Mouse (Mus musculus): ENCODE data around the gene Clstn2. TPM values are rescaled to one million over a fixed set of nuclear protein-coding genes. Genes with fewer than 3 reads are reported as not detected.

The Clstn2 gene
- polyA plus RNA-seq, 1 experiment from 2014 or later, result 0.82 TPM

GRCm38 (mm10) chr9:97831216-97831615 lies 201.8 kb downstream of the Clstn2 start:
- TF ChIP-seq CTCF (IDR thresholded peaks at IDR 0.05; ENCODE audit: low read depth) (no peak), EP300 (optimal IDR thresholded peaks at IDR 0.05) (no peak)
- H3K4me2 ChIP-seq (replicated peaks; ENCODE audit: low read depth), result no peak overlapping the region
- H3K4me3 ChIP-seq (ENCODE audit: low read depth, low read length), result no peak overlapping the region
- no peaks in the 10 kb centered on the region for H3K4me1 ChIP-seq (replicated peaks; ENCODE audit: control insufficient read depth, insufficient read depth)
- no peaks in the 10 kb centered on the region for H3K9me3 ChIP-seq (ENCODE audit: control insufficient read depth, low read length)
- ATAC-seq (ENCODE audit: low FRiP score, low TSS enrichment) (no peak), DNase-seq (ENCODE audit: low spot score) (no peak)
- no peaks in the 10 kb centered on the region for H3K27me3 ChIP-seq (ENCODE audit: control insufficient read depth, insufficient read depth, low read length)
- no peak overlapping the region for H3K9ac ChIP-seq (ENCODE audit: low read length)
- 82% methylated on average over 3 of the region's 3 CpGs for WGBS
- H3K36me3 ChIP-seq (ENCODE audit: control insufficient read depth, insufficient read depth, low read length), result no peaks in the 10 kb centered on the region
- H3K27ac ChIP-seq (replicated peaks), result no peak overlapping the region

GRCm38 (mm10) chr9:97829919-97830318 lies 203.1 kb downstream of the Clstn2 start:
- Histone ChIP-seq H3K9me3 (ENCODE audit: control insufficient read depth, low read length) (no peaks in the 10 kb centered on the region), H3K4me3 (ENCODE audit: low read depth, low read length) (no peak overlapping the region), H3K9ac (ENCODE audit: low read length) (no peak overlapping the region), H3K27ac (replicated peaks) (no peak overlapping the region), H3K27me3 (ENCODE audit: control insufficient read depth, insufficient read depth, low read length) (no peaks in the 10 kb centered on the region), H3K4me2 (replicated peaks; ENCODE audit: low read depth) (no peak overlapping the region), H3K4me1 (replicated peaks; ENCODE audit: control insufficient read depth, insufficient read depth) (no peaks in the 10 kb centered on the region), H3K36me3 (ENCODE audit: control insufficient read depth, insufficient read depth, low read length) (no peaks in the 10 kb centered on the region)
- TF ChIP-seq EP300 (optimal IDR thresholded peaks at IDR 0.05), result no peak
- TF ChIP-seq CTCF (IDR thresholded peaks at IDR 0.05; ENCODE audit: low read depth), result no peak
- no peak for ATAC-seq (ENCODE audit: low FRiP score, low TSS enrichment)
- 50% methylated on average over 2 of the region's 2 CpGs for WGBS
- no peak for DNase-seq (ENCODE audit: low spot score)

DNA sequence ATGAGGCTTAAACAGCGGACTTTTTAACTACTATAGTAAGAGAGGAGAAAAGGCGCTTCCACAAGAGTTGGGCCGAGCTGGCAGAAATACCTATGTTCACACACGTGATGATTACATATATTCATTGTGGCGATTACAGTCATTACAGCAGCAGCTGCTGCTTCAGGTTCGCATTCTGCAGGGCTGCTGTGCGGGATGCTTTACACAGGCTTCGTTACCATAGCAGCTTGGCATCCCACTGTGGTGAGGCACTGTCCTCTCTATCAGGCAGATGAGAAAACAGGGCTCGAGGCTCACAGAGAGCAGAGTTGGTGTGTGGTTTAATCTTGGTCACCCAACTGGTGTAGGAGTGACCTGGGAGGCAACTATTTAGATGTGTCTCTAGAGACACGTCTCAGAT lies 205.3 kb downstream of the Clstn2 start:
- Histone ChIP-seq H3K9me3 (ENCODE audit: control insufficient read depth, low read length) (no peaks in the 10 kb centered on the region), H3K27me3 (ENCODE audit: control insufficient read depth, insufficient read depth, low read length) (no peaks in the 10 kb centered on the region), H3K9ac (ENCODE audit: low read length) (no peak overlapping the region), H3K27ac (replicated peaks) (no peak overlapping the region), H3K4me1 (replicated peaks; ENCODE audit: control insufficient read depth, insufficient read depth) (no peaks in the 10 kb centered on the region), H3K4me2 (replicated peaks; ENCODE audit: low read depth) (no peak overlapping the region), H3K4me3 (ENCODE audit: low read depth, low read length) (no peak overlapping the region), H3K36me3 (ENCODE audit: control insufficient read depth, insufficient read depth, low read length) (no peaks in the 10 kb centered on the region)
- TF ChIP-seq EP300 (optimal IDR thresholded peaks at IDR 0.05) (no peak), CTCF (IDR thresholded peaks at IDR 0.05; ENCODE audit: low read depth) (no peak)
- DNase-seq (ENCODE audit: low spot score), result no peak
- ATAC-seq (ENCODE audit: low FRiP score, low TSS enrichment), result no peak
- 73% methylated on average over 10 of the region's 10 CpGs for WGBS

DNA sequence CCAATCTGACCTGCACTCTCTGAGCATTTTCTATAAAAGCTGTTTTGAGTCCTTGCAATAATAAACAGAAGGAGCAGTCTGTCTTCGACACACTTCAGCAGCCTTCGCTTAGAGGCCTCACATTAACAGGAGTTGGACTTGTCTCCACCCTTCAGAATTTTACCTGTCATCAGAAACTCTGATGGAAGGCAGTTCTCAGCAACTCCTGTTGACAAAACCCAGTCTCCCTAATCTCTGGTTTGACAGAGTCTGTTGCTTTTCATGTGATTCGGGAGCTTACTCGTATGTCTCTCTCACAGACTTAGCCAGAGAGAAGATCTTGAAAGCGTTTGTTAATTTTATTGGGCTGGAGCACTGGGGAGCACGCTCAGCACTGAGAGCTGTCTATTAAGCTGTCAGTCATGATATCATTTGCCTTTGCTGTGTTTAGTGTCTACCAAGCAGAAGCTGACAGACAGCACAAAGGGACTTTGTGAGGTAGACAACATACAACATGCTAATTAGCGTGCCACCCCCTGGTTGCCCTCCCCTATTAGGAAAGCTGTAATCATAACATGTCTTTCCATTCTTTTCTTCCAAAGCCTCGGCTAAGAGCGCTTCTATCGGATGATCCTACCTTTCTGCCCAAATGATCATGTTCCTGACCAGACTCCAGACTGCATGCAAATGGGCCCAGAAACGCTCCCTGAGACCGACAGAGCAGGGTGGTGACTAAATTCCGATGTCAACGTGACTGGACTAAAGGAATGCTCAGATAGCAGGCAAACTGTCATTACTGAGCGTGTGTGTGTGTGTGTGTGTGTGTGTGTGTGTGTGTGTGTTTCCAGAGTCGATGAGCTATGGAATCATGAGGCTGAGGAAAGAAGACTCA lies 206.7 kb downstream of the Clstn2 start:
- ATAC-seq (ENCODE audit: low FRiP score, low TSS enrichment) (no peak), DNase-seq (ENCODE audit: low spot score) (no peak)
- 59% methylated on average over 16 of the region's 16 CpGs for WGBS
- Histone ChIP-seq H3K4me2 (replicated peaks; ENCODE audit: low read depth) (no peak overlapping the region), H3K27me3 (ENCODE audit: control insufficient read depth, insufficient read depth, low read length) (no peaks in the 10 kb centered on the region), H3K36me3 (ENCODE audit: control insufficient read depth, insufficient read depth, low read length) (no peaks in the 10 kb centered on the region), H3K9ac (ENCODE audit: low read length) (no peak overlapping the region), H3K27ac (replicated peaks) (no peak overlapping the region), H3K4me1 (replicated peaks; ENCODE audit: control insufficient read depth, insufficient read depth) (no peaks in the 10 kb centered on the region), H3K9me3 (ENCODE audit: control insufficient read depth, low read length) (no peaks in the 10 kb centered on the region), H3K4me3 (ENCODE audit: low read depth, low read length) (no peak overlapping the region)
- TF ChIP-seq EP300 (optimal IDR thresholded peaks at IDR 0.05) (no peak), CTCF (IDR thresholded peaks at IDR 0.05; ENCODE audit: low read depth) (no peak)

- 72% methylated on average over 4 of the region's 4 CpGs for WGBS
- no peak overlapping the region for H3K4me3 ChIP-seq (ENCODE audit: low read depth, low read length)
These were observed 215.9 kb downstream of the Clstn2 start for GRCm38 (mm10) chr9:97817116-97817515.

DNA sequence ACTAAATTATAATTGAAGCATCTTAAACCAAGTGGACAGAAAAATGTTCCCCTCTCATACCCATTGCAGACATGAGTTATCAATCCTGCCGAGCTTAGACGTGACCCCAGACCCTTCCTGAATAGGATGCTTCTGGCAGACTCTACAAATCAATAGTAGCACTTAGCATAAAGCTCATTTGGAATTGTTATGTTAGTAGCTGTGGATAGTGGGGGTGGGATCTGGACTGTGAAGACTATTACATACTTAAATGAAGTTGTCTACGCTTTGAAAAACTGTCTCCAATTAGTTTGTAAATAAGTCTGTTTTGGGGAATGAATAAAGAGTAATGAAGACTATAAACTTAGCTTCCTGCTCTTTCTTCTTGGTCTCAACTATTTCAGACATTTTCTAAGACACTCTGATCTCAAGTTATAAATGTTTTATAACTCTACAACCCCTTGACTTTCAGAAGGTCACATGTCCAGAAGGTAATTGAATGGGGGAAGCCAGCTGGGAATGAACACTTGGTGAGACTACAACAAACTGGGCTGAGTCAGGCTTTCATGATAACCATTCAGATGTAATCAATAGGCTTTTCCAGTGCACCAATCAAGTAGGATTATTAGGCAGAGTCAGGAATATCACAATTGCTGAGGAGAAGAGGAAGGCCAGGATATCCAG lies 216.7 kb downstream of the Clstn2 start:
- TF ChIP-seq CTCF (IDR thresholded peaks at IDR 0.05; ENCODE audit: low read depth) (no peak), EP300 (optimal IDR thresholded peaks at IDR 0.05) (no peak)
- Histone ChIP-seq H3K4me1 (replicated peaks; ENCODE audit: control insufficient read depth, insufficient read depth) (0 out of 2 replicates have a peak, but pooled peaks cover 2% of the 10 kb centered on the region), H3K4me3 (ENCODE audit: low read depth, low read length) (no peak overlapping the region), H3K36me3 (ENCODE audit: control insufficient read depth, insufficient read depth, low read length) (no peaks in the 10 kb centered on the region), H3K4me2 (replicated peaks; ENCODE audit: low read depth) (no peak overlapping the region), H3K9ac (ENCODE audit: low read length) (no peak overlapping the region), H3K9me3 (ENCODE audit: control insufficient read depth, low read length) (no peaks in the 10 kb centered on the region), H3K27me3 (ENCODE audit: control insufficient read depth, insufficient read depth, low read length) (no peaks in the 10 kb centered on the region), H3K27ac (replicated peaks) (no peak overlapping the region)
- WGBS, result 71% methylated on average over 3 of the region's 3 CpGs
- no peak for ATAC-seq (ENCODE audit: low FRiP score, low TSS enrichment)
- no peak for DNase-seq (ENCODE audit: low spot score)

More at GRCm38 (mm10) chr9:97817116-97817515, 215.9 kb downstream of the Clstn2 start:
- Histone ChIP-seq H3K4me1 (replicated peaks; ENCODE audit: control insufficient read depth, insufficient read depth) (0 out of 2 replicates have a peak, but pooled peaks cover 2% of the 10 kb centered on the region), H3K4me2 (replicated peaks; ENCODE audit: low read depth) (no peak overlapping the region), H3K27ac (replicated peaks) (no peak overlapping the region), H3K27me3 (ENCODE audit: control insufficient read depth, insufficient read depth, low read length) (no peaks in the 10 kb centered on the region), H3K36me3 (ENCODE audit: control insufficient read depth, insufficient read depth, low read length) (no peaks in the 10 kb centered on the region), H3K9me3 (ENCODE audit: control insufficient read depth, low read length) (no peaks in the 10 kb centered on the region), H3K9ac (ENCODE audit: low read length) (no peak overlapping the region)
- TF ChIP-seq EP300 (optimal IDR thresholded peaks at IDR 0.05) (no peak), CTCF (IDR thresholded peaks at IDR 0.05; ENCODE audit: low read depth) (no peak)
- DNase-seq (ENCODE audit: low spot score) (no peak), ATAC-seq (ENCODE audit: low FRiP score, low TSS enrichment) (no peak)

Data from stomach, postnatal 0 days (tissue).